Mouse (Mus musculus) G1E (cell line): ENCODE measurements around the gene Map4k2.

Source experiments
- CTCF ChIP-seq: IDR thresholded peaks from 2 replicates; pipeline ENCODE4 v1.5.1; 2012; ENCODE audit warnings: low read depth, low read length, inconsistent platforms, mixed read lengths
- GATA1 ChIP-seq: IDR thresholded peaks from 2 replicates; pipeline ENCODE4 v1.6.1; 2012; ENCODE audit warnings: borderline replicate concordance, low read length, inconsistent platforms, mixed read lengths
- GATA2 ChIP-seq: IDR thresholded peaks from 2 replicates; pipeline ENCODE4 v1.6.1; 2012; ENCODE audit warnings: low read depth, low read length, inconsistent platforms, borderline replicate concordance
- POLR2AphosphoS5 ChIP-seq: IDR thresholded peaks from 2 replicates; pipeline ENCODE4 v1.6.1; 2012; ENCODE audit warnings: low read depth, low read length, inconsistent platforms; ENCODE audit not compliant: insufficient replicate concordance
- TAL1 ChIP-seq: conservative IDR thresholded peaks from 2 replicates; pipeline ENCODE4 v1.6.1; 2012; ENCODE audit warnings: low read depth, low read length, inconsistent platforms, mixed read lengths

- TF ChIP-seq GATA1 = no peak
- no peak for TF ChIP-seq CTCF
- no peak for TF ChIP-seq POLR2AphosphoS5
- TF ChIP-seq TAL1 = no peak
- TF ChIP-seq GATA2 = no peak
Measured at GRCm38 (mm10) chr19:6383470-6383869, 42.5 kb downstream of the Map4k2 start.
